Mouse (Mus musculus): ENCODE measurements at regions not wholly inside any gene's neighbourhood (a gene's known extent, or its start where the extent isn't known, plus 50 kb on each side); places are given as distances from the start of the nearest gene placed in this dataset.

- TF ChIP-seq POLR2A (IDR thresholded peaks at IDR 0.05; ENCODE audit: insufficient read depth, low read depth, low read length) (no peak), CTCF (IDR thresholded peaks at IDR 0.05; ENCODE audit: insufficient read depth, low read depth, low read length) (no peak)
Observed at GRCm38 (mm10) chr3:41436238-41436637, 119.3 kb upstream of the Jade1 start.
